Comparison of ENCODE assay signal across 13 mouse cellular contexts in genomic region chr5:108679909-108680308, GRCm38 (mm10). TPM values are rescaled to one million over a fixed set of nuclear protein-coding genes. Genes with fewer than 3 reads are reported as not detected.
A peak's percentile ranks its signal among the peaks of the same experiment; 100 is the strongest.
DNase-seq lines count a peak whose midpoint lies in the region; ATAC-seq and TF ChIP-seq lines count a peak whose summit lies in the region.
"Had no signal": no experiment of that assay in that cellular context is flagged by ENCODE, and none has a peak within 500 bp of the region (broad histone marks: within the 10 kb centered on the region; RNA-seq: fewer than 3 reads in every experiment).

No protein-coding gene starts in this region.

- no peak for TF ChIP-seq POLR2A in small intestine, adult 2 months (IDR thresholded peaks at IDR 0.05; ENCODE audit: low read depth, low read length)

- WGBS in intestine, postnatal 0 days, result 47% methylated on average over 3 of the region's 3 CpGs
- WGBS in intestine, embryonic 16.5 days, result 51% methylated on average over 3 of the region's 3 CpGs
- WGBS in midbrain, embryonic 11.5 days, result 63% methylated on average over 3 of the region's 3 CpGs
- WGBS in midbrain, embryonic 13.5 days, result 56% methylated on average over 3 of the region's 3 CpGs
- WGBS in small intestine, adult 2 months, result 63% methylated on average over 3 of the region's 3 CpGs

- no peaks in the 10 kb centered on the region; the same call in 1 of the 2 replicates for H3K36me3 ChIP-seq in intestine, postnatal 0 days (ENCODE audit: control insufficient read depth, insufficient read depth)
- H3K36me3 ChIP-seq in intestine, embryonic 16.5 days (ENCODE audit: control insufficient read depth, insufficient read depth, low read length), result no peaks in the 10 kb centered on the region
- H3K36me3 ChIP-seq in midbrain, embryonic 11.5 days (ENCODE audit: control insufficient read depth, insufficient read depth, low read length), result no peaks in the 10 kb centered on the region
- peaks cover 6% of the 10 kb centered on the region; the same call in 1 of the 2 replicates for H3K36me3 ChIP-seq in midbrain, embryonic 13.5 days
- H3K36me3 ChIP-seq in small intestine, adult 2 months (ENCODE audit: control insufficient read depth, insufficient read depth, low read length), result peaks cover 6% of the 10 kb centered on the region
- H3K36me3 ChIP-seq: hindbrain, embryonic 12.5 days; midbrain, embryonic 10.5 days had no signal

- H3K4me2 ChIP-seq in intestine, postnatal 0 days (replicated peaks; ENCODE audit: low read depth), result no peak overlapping the region
- H3K4me2 ChIP-seq in intestine, embryonic 16.5 days (ENCODE audit: low read depth, low read length), result no peak overlapping the region
- H3K4me2 ChIP-seq in midbrain, embryonic 11.5 days, result no peak overlapping the region
- no peak overlapping the region for H3K4me2 ChIP-seq in midbrain, embryonic 13.5 days (replicated peaks)
- H3K4me2 ChIP-seq: heart, embryonic 13.5 days; hindbrain, embryonic 12.5 days had no signal

- no peak for ATAC-seq in intestine, postnatal 0 days
- ATAC-seq in intestine, embryonic 16.5 days, result no peak
- no peak for ATAC-seq in midbrain, embryonic 11.5 days (ENCODE audit: low FRiP score)
- no peak for ATAC-seq in midbrain, embryonic 13.5 days

- H3K4me3 ChIP-seq in intestine, postnatal 0 days (ENCODE audit: low read depth, low read length), result no peak overlapping the region
- H3K4me3 ChIP-seq in intestine, embryonic 16.5 days (ENCODE audit: low read length), result no peak overlapping the region
- H3K4me3 ChIP-seq in midbrain, embryonic 11.5 days (ENCODE audit: low read depth, low read length), result no peak overlapping the region
- no peak overlapping the region for H3K4me3 ChIP-seq in midbrain, embryonic 13.5 days (replicated peaks)
- no peak overlapping the region for H3K4me3 ChIP-seq in small intestine, adult 2 months (ENCODE audit: low read depth, low read length)
- H3K4me3 ChIP-seq: heart, embryonic 13.5 days; hindbrain, embryonic 12.5 days; midbrain, embryonic 10.5 days had no signal

- peak; percentile 78 for DNase-seq in midbrain, embryonic 11.5 days (ENCODE audit: low spot score, missing footprints)
- DNase-seq in R1 (ENCODE audit: low read depth, low spot score), result peak; percentile 42
- DNase-seq in ovary, postnatal 14 days (ENCODE audit: low spot score), result no peak
- DNase-seq: cerebellum, postnatal 10 days; kidney, adult 9 months; thymus, postnatal 25 days had no signal

- peaks cover 11% of the 10 kb centered on the region for H3K4me1 ChIP-seq in intestine, postnatal 0 days (replicated peaks; ENCODE audit: control insufficient read depth, insufficient read depth, low read length)
- H3K4me1 ChIP-seq in intestine, embryonic 16.5 days (ENCODE audit: control insufficient read depth, insufficient read depth, low read length), result peaks cover 16% of the 10 kb centered on the region
- peaks cover 3% of the 10 kb centered on the region for H3K4me1 ChIP-seq in midbrain, embryonic 11.5 days (ENCODE audit: control insufficient read depth, insufficient read depth, low read length)
- peaks cover 15% of the 10 kb centered on the region for H3K4me1 ChIP-seq in midbrain, embryonic 13.5 days (replicated peaks)
- no peaks in the 10 kb centered on the region; the same call in 1 of the 2 replicates for H3K4me1 ChIP-seq in small intestine, adult 2 months (ENCODE audit: control insufficient read depth, insufficient read depth, insufficient read length, low read length)

- no peaks in the 10 kb centered on the region for H3K9me3 ChIP-seq in intestine, postnatal 0 days (ENCODE audit: control insufficient read depth)
- no peaks in the 10 kb centered on the region for H3K9me3 ChIP-seq in intestine, embryonic 16.5 days (ENCODE audit: control insufficient read depth, low read length)
- H3K9me3 ChIP-seq in midbrain, embryonic 11.5 days (ENCODE audit: control insufficient read depth, low read length), result no peaks in the 10 kb centered on the region
- H3K9me3 ChIP-seq in midbrain, embryonic 13.5 days, result no peaks in the 10 kb centered on the region
- H3K9me3 ChIP-seq: heart, embryonic 13.5 days; hindbrain, embryonic 12.5 days; midbrain, embryonic 10.5 days had no signal

- no peak overlapping the region for H3K9ac ChIP-seq in intestine, postnatal 0 days (ENCODE audit: low read depth, low read length)
- no peak overlapping the region for H3K9ac ChIP-seq in intestine, embryonic 16.5 days (ENCODE audit: low read depth, low read length)
- H3K9ac ChIP-seq in midbrain, embryonic 11.5 days (ENCODE audit: low read length), result no peak overlapping the region
- no peak overlapping the region for H3K9ac ChIP-seq in midbrain, embryonic 13.5 days (replicated peaks)
- H3K9ac ChIP-seq: heart, embryonic 13.5 days; hindbrain, embryonic 12.5 days had no signal

- peak; percentile 65 for TF ChIP-seq CTCF in intestine, postnatal 0 days (IDR thresholded peaks at IDR 0.05; ENCODE audit: low read depth)
- TF ChIP-seq CTCF in small intestine, adult 2 months (IDR thresholded peaks at IDR 0.05; ENCODE audit: extremely low read depth, insufficient read length, insufficient replicate concordance, low read depth, low read length), result peak; percentile 40; the same call in 1 of the 2 replicates

- no peaks in the 10 kb centered on the region for H3K27me3 ChIP-seq in intestine, postnatal 0 days (replicated peaks; ENCODE audit: control insufficient read depth, insufficient read depth, low read length)
- no peaks in the 10 kb centered on the region for H3K27me3 ChIP-seq in intestine, embryonic 16.5 days (replicated peaks; ENCODE audit: control insufficient read depth, insufficient read depth, low read length)
- H3K27me3 ChIP-seq in midbrain, embryonic 11.5 days (ENCODE audit: control insufficient read depth, insufficient read depth, low read length), result no peaks in the 10 kb centered on the region
- no peaks in the 10 kb centered on the region for H3K27me3 ChIP-seq in midbrain, embryonic 13.5 days
- H3K27me3 ChIP-seq in small intestine, adult 2 months (ENCODE audit: control insufficient read depth, insufficient read depth, low read length), result no peaks in the 10 kb centered on the region
- H3K27me3 ChIP-seq: heart, embryonic 13.5 days; hindbrain, embryonic 12.5 days had no signal

- no peak overlapping the region for H3K27ac ChIP-seq in intestine, postnatal 0 days (ENCODE audit: low read depth, low read length)
- H3K27ac ChIP-seq in intestine, embryonic 16.5 days (ENCODE audit: low read length), result no peak overlapping the region
- H3K27ac ChIP-seq in midbrain, embryonic 11.5 days (ENCODE audit: low read depth, low read length), result no peak overlapping the region
- no peak overlapping the region for H3K27ac ChIP-seq in midbrain, embryonic 13.5 days
- no peak overlapping the region for H3K27ac ChIP-seq in small intestine, adult 2 months (ENCODE audit: insufficient read depth, low read depth, low read length)
- H3K27ac ChIP-seq: heart, embryonic 13.5 days; hindbrain, embryonic 12.5 days; midbrain, embryonic 10.5 days had no signal

RNA-seq across cellular contexts. Expression of gene Slc26a1, which starts 4.5 kb away (rescaled TPM):
- 1.9 and 2.1 TPM in 2 replicates for polyA plus RNA-seq in intestine, postnatal 0 days (2015; fragmentation: Nextera tagmentation; extraction: Ambion mirVana)
- polyA plus RNA-seq in intestine, embryonic 16.5 days (2015; fragmentation: Nextera tagmentation; extraction: Ambion mirVana), result 8.0 and 9.7 TPM in 2 replicates
- polyA plus RNA-seq in midbrain, embryonic 11.5 days (2014; fragmentation: Nextera tagmentation; extraction: Ambion mirVana), result 0.69 and 0.81 TPM in 2 replicates
- 1.7 and 2.6 TPM in 2 replicates for polyA plus RNA-seq in midbrain, embryonic 13.5 days (2015; fragmentation: Nextera tagmentation; extraction: Ambion mirVana)
- polyA plus RNA-seq in small intestine, adult 2 months (2012; rRNA removed), result not detected in 2 replicates

RNA-seq across cellular contexts. Expression of gene Dgkq, which starts 10.4 kb away (rescaled TPM):
- 10.3 and 13.6 TPM in 2 replicates for polyA plus RNA-seq in intestine, postnatal 0 days (2015; fragmentation: Nextera tagmentation; extraction: Ambion mirVana)
- 11.3 and 14.0 TPM in 2 replicates for polyA plus RNA-seq in intestine, embryonic 16.5 days (2015; fragmentation: Nextera tagmentation; extraction: Ambion mirVana)
- 8.6 TPM in 2 replicates for polyA plus RNA-seq in midbrain, embryonic 11.5 days (2014; fragmentation: Nextera tagmentation; extraction: Ambion mirVana)
- polyA plus RNA-seq in midbrain, embryonic 13.5 days (2015; fragmentation: Nextera tagmentation; extraction: Ambion mirVana), result 23.7 and 26.6 TPM in 2 replicates
- 39.8 and 77.0 TPM in 2 replicates for polyA plus RNA-seq in small intestine, adult 2 months (2012; rRNA removed)

RNA-seq across cellular contexts. Expression of gene Fgfrl1, which starts 12.3 kb away (rescaled TPM):
- polyA plus RNA-seq in intestine, postnatal 0 days (2015; fragmentation: Nextera tagmentation; extraction: Ambion mirVana), result 14.8 and 14.9 TPM in 2 replicates
- 8.5 and 9.7 TPM in 2 replicates for polyA plus RNA-seq in intestine, embryonic 16.5 days (2015; fragmentation: Nextera tagmentation; extraction: Ambion mirVana)
- polyA plus RNA-seq in midbrain, embryonic 11.5 days (2014; fragmentation: Nextera tagmentation; extraction: Ambion mirVana), result 11.9 and 15.0 TPM in 2 replicates
- polyA plus RNA-seq in midbrain, embryonic 13.5 days (2015; fragmentation: Nextera tagmentation; extraction: Ambion mirVana), result 4.0 and 5.3 TPM in 2 replicates
- 12.1 and 34.1 TPM in 2 replicates for polyA plus RNA-seq in small intestine, adult 2 months (2012; rRNA removed)

RNA-seq across cellular contexts. Expression of gene Idua, which starts 19.8 kb away (rescaled TPM):
- polyA plus RNA-seq in intestine, postnatal 0 days (2015; fragmentation: Nextera tagmentation; extraction: Ambion mirVana), result 4.8 and 5.8 TPM in 2 replicates
- polyA plus RNA-seq in intestine, embryonic 16.5 days (2015; fragmentation: Nextera tagmentation; extraction: Ambion mirVana), result 11.3 and 11.9 TPM in 2 replicates
- polyA plus RNA-seq in midbrain, embryonic 11.5 days (2014; fragmentation: Nextera tagmentation; extraction: Ambion mirVana), result 9.2 TPM in 2 replicates
- 10.6 and 10.7 TPM in 2 replicates for polyA plus RNA-seq in midbrain, embryonic 13.5 days (2015; fragmentation: Nextera tagmentation; extraction: Ambion mirVana)
- 15.0 and 20.1 TPM in 2 replicates for polyA plus RNA-seq in small intestine, adult 2 months (2012; rRNA removed)

RNA-seq across cellular contexts. Expression of gene Tmem175, which starts 50.3 kb away (rescaled TPM):
- polyA plus RNA-seq in intestine, postnatal 0 days (2015; fragmentation: Nextera tagmentation; extraction: Ambion mirVana), result 19.4 and 19.5 TPM in 2 replicates
- 31.7 and 31.9 TPM in 2 replicates for polyA plus RNA-seq in intestine, embryonic 16.5 days (2015; fragmentation: Nextera tagmentation; extraction: Ambion mirVana)
- 20.9 and 22.1 TPM in 2 replicates for polyA plus RNA-seq in midbrain, embryonic 11.5 days (2014; fragmentation: Nextera tagmentation; extraction: Ambion mirVana)
- 23.7 and 23.8 TPM in 2 replicates for polyA plus RNA-seq in midbrain, embryonic 13.5 days (2015; fragmentation: Nextera tagmentation; extraction: Ambion mirVana)
- polyA plus RNA-seq in small intestine, adult 2 months (2012; rRNA removed), result 18.3 and 31.1 TPM in 2 replicates
